Mouse (Mus musculus) MEL (cell line): ENCODE measurements at regions not wholly inside any gene's neighbourhood (a gene's known extent, or its start where the extent isn't known, plus 50 kb on each side); places are given as distances from the start of the nearest gene placed in this dataset.

Experiments used
- DNase-seq: peaks from one replicate; pipeline ENCODE4 v3.0.0; 2011; ENCODE audit warnings: low read depth, low spot score
- H3K27ac ChIP-seq: 2 replicates; pipeline ENCODE4 v1.5.1; 2012; ENCODE audit warnings: low read depth, mild to moderate bottlenecking, control low read depth, low read length, moderate library complexity; ENCODE audit not compliant: control insufficient read depth
- H3K27me3 ChIP-seq, 2 experiments: fragments of 150-350 bp in 1 of 2; sonication (generic) in 1 of 2; 2 replicates each; pipeline ENCODE4 v1.6.1; 2012; ENCODE audit warnings: low read length in 2 of 2, mild to moderate bottlenecking in 2 of 2, improper control_type of control experiment in 1 of 2, moderate library complexity in 1 of 2; ENCODE audit not compliant: insufficient read depth in 2 of 2, control insufficient read depth in 1 of 2
- H3K36me3 ChIP-seq, 2 experiments: 2 replicates each; pipeline ENCODE4 v1.6.1; 2012 to 2014; ENCODE audit warnings: low read length in 2 of 2, improper control_type of control experiment in 1 of 2, inconsistent platforms in 1 of 2, mild to moderate bottlenecking in 1 of 2; ENCODE audit not compliant: insufficient read depth in 2 of 2, control insufficient read depth in 1 of 2
- H3K4me1 ChIP-seq, 2 experiments: fragments of 150-350 bp in 1 of 2; sonication (generic) in 1 of 2; 2 replicates each; pipeline ENCODE4 v1.6.1; 2012; ENCODE audit warnings: low read length in 2 of 2, improper control_type of control experiment in 1 of 2, mild to moderate bottlenecking in 1 of 2; ENCODE audit not compliant: insufficient read depth in 2 of 2, control insufficient read depth in 1 of 2
- H3K4me3 ChIP-seq, 2 experiments: fragments of 150-350 bp in 1 of 2; sonication (generic) in 1 of 2; 2 replicates each; pipeline ENCODE4 v1.5.1; 2012; ENCODE audit warnings: low read depth in 2 of 2, low read length in 2 of 2, mild to moderate bottlenecking in 2 of 2, moderate library complexity in 2 of 2, control low read depth in 1 of 2, improper control_type of control experiment in 1 of 2; ENCODE audit not compliant: control insufficient read depth in 1 of 2, insufficient read depth in 1 of 2
- H3K79me2 ChIP-seq: 2 replicates; pipeline ENCODE4 v1.6.1; 2012; ENCODE audit warnings: mild to moderate bottlenecking, low read length, moderate library complexity; ENCODE audit not compliant: control insufficient read depth, poor library complexity, insufficient read depth
- H3K9ac ChIP-seq: 2 replicates; pipeline ENCODE4 v1.6.1; 2012; ENCODE audit warnings: low read depth, mild to moderate bottlenecking, control low read depth, low read length, moderate library complexity; ENCODE audit not compliant: control insufficient read depth, poor library complexity, severe bottlenecking
- H3K9me3 ChIP-seq: fragments of 150-350 bp; sonication (generic); replicated peaks from 2 replicates; pipeline ENCODE4 v1.6.1; 2012; ENCODE audit warnings: mild to moderate bottlenecking, low read length, improper control_type of control experiment, moderate library complexity; ENCODE audit not compliant: insufficient read depth
- BHLHE40 ChIP-seq: IDR thresholded peaks from 2 replicates; pipeline ENCODE4 v1.6.1; 2012; ENCODE audit warnings: low read depth, mild to moderate bottlenecking, inconsistent platforms, low read length, improper control_type of control experiment, borderline replicate concordance
- CHD1 ChIP-seq: IDR thresholded peaks from 2 replicates; pipeline ENCODE4 v1.6.1; 2012; ENCODE audit warnings: low read depth, mild to moderate bottlenecking, inconsistent platforms, low read length, improper control_type of control experiment
- CHD2 ChIP-seq: IDR thresholded peaks from 2 replicates; pipeline ENCODE4 v1.6.1; 2011; ENCODE audit warnings: low read length, improper control_type of control experiment
- CTCF ChIP-seq, 3 experiments: IDR thresholded peaks in 2 of 3; conservative IDR thresholded peaks in 1 of 3; 2 replicates each; pipeline ENCODE4 v1.5.1; 2011 to 2012; ENCODE audit warnings: low read length in 3 of 3, low read depth in 2 of 3, mild to moderate bottlenecking in 2 of 3, improper control_type of control experiment in 1 of 3, inconsistent platforms in 1 of 3, mixed read lengths in 1 of 3, moderate library complexity in 1 of 3; ENCODE audit not compliant: control insufficient read depth in 1 of 3, insufficient read depth in 1 of 3, poor library complexity in 1 of 3, severe bottlenecking in 1 of 3
- E2F4 ChIP-seq: IDR thresholded peaks from 2 replicates; pipeline ENCODE4 v1.6.1; 2011; ENCODE audit warnings: low read depth, low read length, improper control_type of control experiment, borderline replicate concordance
- ELF1 ChIP-seq: IDR thresholded peaks from 2 replicates; pipeline ENCODE4 v1.6.1; 2014; ENCODE audit warnings: low read depth, mild to moderate bottlenecking, inconsistent platforms, low read length, improper control_type of control experiment, moderate library complexity
- EP300 ChIP-seq, 2 experiments: IDR thresholded peaks; 2 replicates each; pipeline ENCODE4 v1.6.1; 2011; ENCODE audit warnings: improper control_type of control experiment in 2 of 2, low read length in 2 of 2, low read depth in 1 of 2, mild to moderate bottlenecking in 1 of 2
- ETS1 ChIP-seq: IDR thresholded peaks from 2 replicates; pipeline ENCODE4 v1.6.1; 2012; ENCODE audit warnings: low read depth, mild to moderate bottlenecking, inconsistent platforms, low read length, improper control_type of control experiment, moderate library complexity
- JUND ChIP-seq: IDR thresholded peaks from 2 replicates; pipeline ENCODE4 v1.6.1; 2011; ENCODE audit warnings: low read depth, mild to moderate bottlenecking, improper control_type of control experiment, low read length
- KAT2A ChIP-seq: conservative IDR thresholded peaks from 2 replicates; pipeline ENCODE4 v1.6.1; 2012; ENCODE audit warnings: low read depth, low read length, improper control_type of control experiment, inconsistent platforms
- MAFK ChIP-seq: IDR thresholded peaks from 2 replicates; pipeline ENCODE4 v1.6.1; 2011; ENCODE audit warnings: low read depth, mild to moderate bottlenecking, low read length, improper control_type of control experiment, borderline replicate concordance
- MAX ChIP-seq: IDR thresholded peaks from 2 replicates; pipeline ENCODE4 v1.6.1; 2011; ENCODE audit warnings: low read length, improper control_type of control experiment
- MXI1 ChIP-seq: IDR thresholded peaks from 2 replicates; pipeline ENCODE4 v1.6.1; 2011; ENCODE audit warnings: mild to moderate bottlenecking, low read depth, low read length, improper control_type of control experiment
- MYC ChIP-seq: IDR thresholded peaks from 2 replicates; pipeline ENCODE4 v1.6.1; 2011; ENCODE audit warnings: low read depth, mild to moderate bottlenecking, low read length, improper control_type of control experiment, moderate library complexity
- NRF1 ChIP-seq: IDR thresholded peaks from 2 replicates; pipeline ENCODE4 v1.6.1; 2014; ENCODE audit warnings: low read depth, mild to moderate bottlenecking, inconsistent platforms, low read length, improper control_type of control experiment, moderate library complexity; ENCODE audit not compliant: poor library complexity, insufficient read depth, severe bottlenecking
- POLR2A ChIP-seq, 2 experiments: IDR thresholded peaks; 2 replicates each; pipeline ENCODE4 v1.6.1; 2011 to 2012; ENCODE audit warnings: low read length in 2 of 2, mild to moderate bottlenecking in 2 of 2, control low read depth in 1 of 2, improper control_type of control experiment in 1 of 2, low read depth in 1 of 2, moderate library complexity in 1 of 2; ENCODE audit not compliant: control insufficient read depth in 1 of 2, insufficient read depth in 1 of 2, poor library complexity in 1 of 2
- POLR2AphosphoS2 ChIP-seq: IDR thresholded peaks from 2 replicates; pipeline ENCODE4 v1.6.1; 2011; ENCODE audit warnings: low read length, improper control_type of control experiment
- POLR2AphosphoS5 ChIP-seq: IDR thresholded peaks from 2 replicates; pipeline ENCODE4 v1.6.1; 2012; ENCODE audit warnings: low read depth, borderline replicate concordance, mild to moderate bottlenecking, inconsistent platforms, low read length, moderate library complexity, mixed read lengths
- RAD21 ChIP-seq: IDR thresholded peaks from 2 replicates; pipeline ENCODE4 v1.6.1; 2011; ENCODE audit warnings: mild to moderate bottlenecking, low read depth, low read length, improper control_type of control experiment
- TAL1 ChIP-seq: IDR thresholded peaks from 2 replicates; pipeline ENCODE4 v1.6.1; 2012; ENCODE audit warnings: mild to moderate bottlenecking, inconsistent platforms, low read length, moderate library complexity, mixed read lengths
- TCF12 ChIP-seq: IDR thresholded peaks from 2 replicates; pipeline ENCODE4 v1.6.1; 2014; ENCODE audit warnings: low read depth, mild to moderate bottlenecking, inconsistent platforms, low read length, improper control_type of control experiment, moderate library complexity
- UBTF ChIP-seq: IDR thresholded peaks from 2 replicates; pipeline ENCODE4 v1.6.1; 2012; ENCODE audit warnings: low read depth, mild to moderate bottlenecking, inconsistent platforms, low read length, improper control_type of control experiment, moderate library complexity, borderline replicate concordance; ENCODE audit not compliant: insufficient read depth
- USF1 ChIP-seq: IDR thresholded peaks from 2 replicates; pipeline ENCODE4 v1.6.1; 2014; ENCODE audit warnings: low read depth, mild to moderate bottlenecking, inconsistent platforms, low read length, improper control_type of control experiment, moderate library complexity
- ZC3H11A ChIP-seq: IDR thresholded peaks from 2 replicates; pipeline ENCODE4 v1.6.1; 2012; ENCODE audit warnings: low read depth, mild to moderate bottlenecking, inconsistent platforms, low read length, improper control_type of control experiment
- ZMIZ1 ChIP-seq: IDR thresholded peaks from 2 replicates; pipeline ENCODE4 v1.6.1; 2012; ENCODE audit warnings: low read depth, mild to moderate bottlenecking, inconsistent platforms, low read length, improper control_type of control experiment, moderate library complexity

DNA sequence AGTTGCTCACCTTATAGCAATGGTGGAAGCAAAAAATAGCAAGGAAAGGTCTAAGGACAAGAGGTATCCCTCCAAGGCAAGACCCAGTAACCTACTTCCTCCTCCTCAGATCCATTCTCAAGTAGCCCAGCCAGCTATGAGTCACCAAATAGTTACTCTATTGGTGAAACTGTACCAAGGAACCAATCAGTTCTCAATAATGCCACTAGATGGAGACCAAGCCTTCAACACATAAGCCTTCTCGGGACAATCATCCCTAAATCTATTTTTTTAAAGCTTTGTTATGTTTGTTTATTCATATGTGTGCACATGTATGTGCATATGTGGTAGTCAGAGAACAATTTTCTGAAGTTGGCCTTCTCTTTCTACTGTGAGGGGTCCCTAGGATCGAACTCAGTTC is 434.3 kb upstream of the Xylt1 start:
- Histone ChIP-seq H3K9me3 (no peaks in the 10 kb centered on the region), H3K9ac (no peak overlapping the region), H3K36me3 (no peaks in the 10 kb centered on the region), H3K4me1 (no peaks in the 10 kb centered on the region), H3K27me3 (no peaks in the 10 kb centered on the region), H3K27ac (no peak overlapping the region), H3K4me3 (no peak overlapping the region), H3K79me2 (no peaks in the 10 kb centered on the region)
- TF ChIP-seq ELF1 (no peak), CHD2 (no peak), E2F4 (no peak), POLR2AphosphoS2 (no peak), MXI1 (no peak), MYC (no peak), CTCF (IDR thresholded peaks at IDR 0.05 in 2 of 3, conservative IDR thresholded peaks at IDR 0.05 in 1 of 3; ENCODE audit: control insufficient read depth in 1 of 3, insufficient read depth in 1 of 3, low read depth in 2 of 3, low read length in 3 of 3, poor library complexity in 1 of 3, severe bottlenecking in 1 of 3) (peak in 2 of 3 experiments; percentile 13 to 29; a peak in 2 of 6 replicates), USF1 (no peak), MAX (no peak), ZMIZ1 (no peak), RAD21 (peak; percentile 22), POLR2AphosphoS5 (no peak), KAT2A (no peak), JUND (no peak), ZC3H11A (no peak), MAFK (no peak)
- peak; percentile 3 for DNase-seq

GRCm38 (mm10) chr7:116959196-116959895 is 421.4 kb upstream of the Xylt1 start:
- no peaks in the 10 kb centered on the region for H3K4me1 ChIP-seq
- H3K27ac ChIP-seq: no peak overlapping the region
- DNase-seq: no peak
- H3K79me2 ChIP-seq: no peaks in the 10 kb centered on the region
- TF ChIP-seq UBTF: no peak
- TF ChIP-seq POLR2A (IDR thresholded peaks at IDR 0.05; ENCODE audit: control insufficient read depth in 1 of 2, insufficient read depth in 1 of 2, low read depth in 1 of 2, low read length in 2 of 2, poor library complexity in 1 of 2): no peak
- TF ChIP-seq EP300 (IDR thresholded peaks at IDR 0.05; ENCODE audit: low read depth in 1 of 2, low read length in 2 of 2): no peak
- TF ChIP-seq CHD2: no peak
- TF ChIP-seq TAL1: no peak
- no peak for TF ChIP-seq NRF1
- TF ChIP-seq JUND: no peak
- no peak for TF ChIP-seq MAX
- TF ChIP-seq BHLHE40: no peak
- no peak for TF ChIP-seq CHD1
- no peak for TF ChIP-seq ETS1
- no peak for TF ChIP-seq RAD21
- no peak for TF ChIP-seq TCF12
- no peak for TF ChIP-seq CTCF (IDR thresholded peaks at IDR 0.05 in 2 of 3, conservative IDR thresholded peaks at IDR 0.05 in 1 of 3; ENCODE audit: control insufficient read depth in 1 of 3, insufficient read depth in 1 of 3, low read depth in 2 of 3, low read length in 3 of 3, poor library complexity in 1 of 3, severe bottlenecking in 1 of 3)
- no peak overlapping the region for H3K4me3 ChIP-seq
- no peaks in the 10 kb centered on the region for H3K36me3 ChIP-seq
- no peak overlapping the region for H3K9ac ChIP-seq
- H3K9me3 ChIP-seq: no peaks in the 10 kb centered on the region
- H3K27me3 ChIP-seq: no peaks in the 10 kb centered on the region
